Mouse (Mus musculus) embryonic fibroblast, embryonic 13.5 days (primary cell): ENCODE data around the gene Stk17b.

Source experiments
- CTCF ChIP-seq: IDR thresholded peaks from 2 replicates; pipeline ENCODE4 v1.5.1; 2011; ENCODE audit warnings: mild to moderate bottlenecking, control low read depth, low read length, moderate library complexity, borderline replicate concordance; ENCODE audit not compliant: insufficient read depth
- POLR2A ChIP-seq: IDR thresholded peaks from 2 replicates; pipeline ENCODE4 v1.6.1; 2011; ENCODE audit warnings: low read depth, mild to moderate bottlenecking, control low read depth, low read length, moderate library complexity

GRCm38 (mm10) chr1:53795591-53795990 lies 10.6 kb upstream of the Stk17b start:
- TF ChIP-seq CTCF = no peak
- no peak for TF ChIP-seq POLR2A
